Mouse (Mus musculus) small intestine, adult 2 months (tissue): Measurements from ENCODE around the gene Pigo.

ENCODE experiments used
- CTCF ChIP-seq: fragments of 200-500 bp; IDR thresholded peaks from 2 replicates; pipeline ENCODE4 v1.5.1; 2012; ENCODE audit warnings: low read depth, mild to moderate bottlenecking, control low read depth, inconsistent platforms, low read length, moderate library complexity, mixed read lengths; ENCODE audit not compliant: insufficient replicate concordance, insufficient read length; ENCODE audit errors: extremely low read depth
- POLR2A ChIP-seq: fragments of 200-500 bp; IDR thresholded peaks from 2 replicates; pipeline ENCODE4 v1.6.1; 2012; ENCODE audit warnings: low read depth, mild to moderate bottlenecking, control low read depth, inconsistent platforms, low read length, moderate library complexity

- TF ChIP-seq CTCF = no peak
- no peak for TF ChIP-seq POLR2A
Measured at GRCm38 (mm10) chr4:43043644-43044357, 18.2 kb upstream of the Pigo start.
